Mouse (Mus musculus) cerebellum, adult (tissue): ENCODE measurements around the gene Bag5.

Experiments used
- ATAC-seq: cut with Nextera tagmentation; 2 replicates; pipeline ENCODE4 v1.9.2; 2017; ENCODE audit warnings: mild to moderate bottlenecking, moderate library complexity, mixed read lengths; ENCODE audit not compliant: insufficient number of reproducible peaks, low FRiP score, low TSS enrichment

The Bag5 gene

GRCm38 (mm10) chr12:111660628-111661027 lies 52.4 kb downstream of the Bag5 start:
- no peak for ATAC-seq
